Mouse (Mus musculus) hindbrain, postnatal 0 days (tissue): ENCODE results near the gene Pcdh9. TPM values are rescaled to one million over a fixed set of nuclear protein-coding genes. Genes with fewer than 3 reads are reported as not detected.
A peak's percentile ranks its signal among the peaks of the same experiment; 100 is the strongest.

ENCODE experiments used
- ATAC-seq: fragments of 200-750 bp; cut with Nextera tagmentation; 2 replicates; pipeline ENCODE4 v1.8.0; 2017; ENCODE audit warnings: mild to moderate bottlenecking, moderate TSS enrichment, moderate library complexity
- DNase-seq: peaks from one replicate; pipeline ENCODE4 v3.0.0-alpha.2; 2015; ENCODE audit warnings: low spot score
- H3K27ac ChIP-seq: fragments of 300-500 bp; sonication (generic); 2 replicates; pipeline ENCODE4 v1.5.1; 2014; ENCODE audit warnings: mild to moderate bottlenecking
- H3K27me3 ChIP-seq: fragments of 300-500 bp; sonication (generic); 2 replicates; pipeline ENCODE4 v1.6.1; 2014; ENCODE audit warnings: low read length, mixed read lengths; ENCODE audit not compliant: insufficient read depth
- H3K36me3 ChIP-seq: fragments of 300-500 bp; sonication (generic); 2 replicates; pipeline ENCODE4 v1.6.1; 2014; ENCODE audit warnings: low read length, mixed read lengths; ENCODE audit not compliant: insufficient read depth
- H3K4me1 ChIP-seq: fragments of 300-500 bp; sonication (generic); 2 replicates; pipeline ENCODE4 v1.6.1; 2014; ENCODE audit warnings: antibody characterized with exemption, low read length, mixed read lengths; ENCODE audit not compliant: insufficient read depth
- H3K4me2 ChIP-seq: fragments of 300-500 bp; sonication (generic); 2 replicates; pipeline ENCODE4 v1.6.1; 2014; ENCODE audit warnings: low read depth, mild to moderate bottlenecking, low read length, moderate library complexity, mixed read lengths
- H3K4me3 ChIP-seq: fragments of 300-500 bp; sonication (generic); 2 replicates; pipeline ENCODE4 v1.5.1; 2014; ENCODE audit warnings: low read length
- H3K9ac ChIP-seq: fragments of 300-500 bp; sonication (generic); replicated peaks from 2 replicates; pipeline ENCODE4 v1.6.1; 2014; ENCODE audit warnings: mild to moderate bottlenecking, low read length, moderate library complexity, mixed read lengths
- H3K9me3 ChIP-seq: fragments of 300-500 bp; sonication (generic); 2 replicates; pipeline ENCODE4 v1.6.1; 2016; ENCODE audit warnings: low read length, mixed read lengths
- CTCF ChIP-seq: IDR thresholded peaks from 2 replicates; pipeline ENCODE4 v1.5.1; 2016; ENCODE audit warnings: antibody characterized with exemption, control low read depth, low read depth
- WGBS: fragments of 180-500 bp; shearing (Covaris S2); extraction: QIAGEN DNeasy Blood & Tissue Kit; methylation state at CpG from one replicate; pipeline ENCODE4 v1.1.7; 2014; 5-methylcytosine and 5-hydroxymethylcytosine counted together
- polyA plus RNA-seq: library from polyadenylated mRNA; unstranded; fragments of >200 nt; fragmentation: Nextera tagmentation; extraction: Ambion mirVana; gene quantifications from 2 replicates; pipeline ENCODE4 v1.2.1, GENCODE M21; 2015
- total RNA-seq: library from RNA; depleted of rRNA; stranded (reverse); fragments of >200 nt; gene quantifications from 2 replicates; pipeline ENCODE4 v1.2.3, GENCODE M21; 2014

Pcdh9 gene
- total and polyA plus RNA-seq, 2 experiments from 2014 or later = 129 to 149 TPM

DNA sequence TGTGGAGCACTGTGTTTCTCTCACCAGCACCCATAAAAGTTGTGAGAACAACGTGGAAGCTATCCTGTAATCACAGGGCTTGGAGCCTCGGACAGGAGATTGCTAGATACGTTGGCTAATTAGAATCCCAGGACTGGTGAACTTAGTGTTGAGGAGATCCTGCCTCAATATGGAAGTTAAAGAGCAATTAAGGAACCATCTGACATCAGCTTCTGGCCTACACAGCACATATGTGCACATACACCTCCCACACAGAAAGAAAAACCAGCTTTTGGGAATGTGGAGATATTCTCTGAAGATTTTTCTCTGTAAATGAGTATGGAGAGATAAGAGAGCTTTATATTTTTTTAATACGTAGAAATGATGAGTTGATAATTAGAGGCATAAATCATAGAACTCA, 71.6 kb downstream of the Pcdh9 start:
- peaks cover 4% of the 10 kb centered on the region; the same call in 1 of the 2 replicates for H3K4me1 ChIP-seq
- no peaks in the 10 kb centered on the region for H3K36me3 ChIP-seq
- no peak overlapping the region for H3K9ac ChIP-seq
- H3K4me2 ChIP-seq = no peak overlapping the region
- DNase-seq (no peak), ATAC-seq (no peak)
- H3K27ac ChIP-seq = no peak overlapping the region
- H3K27me3 ChIP-seq = no peaks in the 10 kb centered on the region
- no peak for TF ChIP-seq CTCF
- no peaks in the 10 kb centered on the region for H3K9me3 ChIP-seq
- no peak overlapping the region for H3K4me3 ChIP-seq
- 76% methylated on average over 4 of the region's 4 CpGs for WGBS

GRCm38 (mm10) chr14:93817591-93817990, 72.9 kb downstream of the Pcdh9 start:
- 25% methylated on average over 4 of the region's 4 CpGs for WGBS
- Histone ChIP-seq H3K36me3 (no peaks in the 10 kb centered on the region), H3K9me3 (no peaks in the 10 kb centered on the region), H3K4me3 (no peak overlapping the region), H3K4me2 (no peak overlapping the region), H3K4me1 (peaks cover 4% of the 10 kb centered on the region; the same call in 1 of the 2 replicates), H3K27ac (no peak overlapping the region), H3K27me3 (no peaks in the 10 kb centered on the region), H3K9ac (no peak overlapping the region)
- ATAC-seq (no peak), DNase-seq (peak; percentile 46)
- TF ChIP-seq CTCF = no peak

- Histone ChIP-seq H3K9ac (no peak overlapping the region), H3K36me3 (no peaks in the 10 kb centered on the region), H3K4me2 (no peak overlapping the region), H3K4me3 (no peak overlapping the region), H3K9me3 (no peaks in the 10 kb centered on the region), H3K27me3 (no peaks in the 10 kb centered on the region), H3K4me1 (no peaks in the 10 kb centered on the region), H3K27ac (no peak overlapping the region)
- DNase-seq (no peak), ATAC-seq (no peak)
- TF ChIP-seq CTCF = no peak
- 59% methylated on average over 3 of the region's 3 CpGs for WGBS
Observed at GRCm38 (mm10) chr14:93794530-93794929, 95.9 kb downstream of the Pcdh9 start.

GRCm38 (mm10) chr14:93786234-93786633, 104.2 kb downstream of the Pcdh9 start:
- DNase-seq (no peak), ATAC-seq (no peak)
- WGBS = 68% methylated on average over 4 of the region's 4 CpGs
- no peak for TF ChIP-seq CTCF
- Histone ChIP-seq H3K36me3 (no peaks in the 10 kb centered on the region), H3K27me3 (no peaks in the 10 kb centered on the region), H3K4me3 (no peak overlapping the region), H3K9me3 (no peaks in the 10 kb centered on the region), H3K4me1 (no peaks in the 10 kb centered on the region), H3K4me2 (no peak overlapping the region), H3K27ac (no peak overlapping the region), H3K9ac (no peak overlapping the region)

- no peaks in the 10 kb centered on the region for H3K27me3 ChIP-seq
- H3K9me3 ChIP-seq = no peaks in the 10 kb centered on the region
- no peak overlapping the region for H3K4me3 ChIP-seq
- DNase-seq (peak; percentile 72), ATAC-seq (peak; percentile 49)
- H3K27ac ChIP-seq = no peak overlapping the region
- H3K9ac ChIP-seq = no peak overlapping the region
- no peaks in the 10 kb centered on the region for H3K4me1 ChIP-seq
- H3K4me2 ChIP-seq = no peak overlapping the region
- 22% methylated on average over 2 of the region's 2 CpGs for WGBS
- TF ChIP-seq CTCF = no peak
- no peaks in the 10 kb centered on the region for H3K36me3 ChIP-seq
Observed at GRCm38 (mm10) chr14:93785031-93785430, 105.4 kb downstream of the Pcdh9 start.

DNA sequence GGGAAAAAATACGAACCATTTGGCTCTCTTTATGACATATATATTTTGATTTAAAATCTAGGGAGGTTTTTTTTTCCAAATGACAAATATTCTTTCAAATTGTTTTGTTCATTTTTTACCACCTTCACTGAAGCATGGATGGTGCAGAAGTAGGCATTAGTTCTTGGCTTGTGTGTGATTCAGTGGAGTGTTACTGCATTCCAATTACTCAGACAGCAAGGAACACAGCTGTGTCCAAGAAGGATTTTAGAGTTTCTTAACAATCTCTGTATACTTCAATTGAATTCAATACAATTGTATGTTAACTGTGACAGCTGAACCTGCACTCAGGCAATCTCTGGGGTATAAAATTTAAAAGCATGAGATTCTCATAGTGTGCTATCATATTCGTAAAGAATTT, 127.6 kb downstream of the Pcdh9 start:
- WGBS = 81% methylated on average over 2 of the region's 2 CpGs
- H3K9ac ChIP-seq = no peak overlapping the region
- H3K36me3 ChIP-seq = no peaks in the 10 kb centered on the region
- H3K9me3 ChIP-seq = no peaks in the 10 kb centered on the region
- no peak overlapping the region for H3K4me3 ChIP-seq
- H3K27ac ChIP-seq = no peak overlapping the region
- DNase-seq (no peak), ATAC-seq (no peak)
- TF ChIP-seq CTCF = no peak
- H3K4me2 ChIP-seq = no peak overlapping the region
- no peaks in the 10 kb centered on the region for H3K4me1 ChIP-seq
- H3K27me3 ChIP-seq = no peaks in the 10 kb centered on the region

DNA sequence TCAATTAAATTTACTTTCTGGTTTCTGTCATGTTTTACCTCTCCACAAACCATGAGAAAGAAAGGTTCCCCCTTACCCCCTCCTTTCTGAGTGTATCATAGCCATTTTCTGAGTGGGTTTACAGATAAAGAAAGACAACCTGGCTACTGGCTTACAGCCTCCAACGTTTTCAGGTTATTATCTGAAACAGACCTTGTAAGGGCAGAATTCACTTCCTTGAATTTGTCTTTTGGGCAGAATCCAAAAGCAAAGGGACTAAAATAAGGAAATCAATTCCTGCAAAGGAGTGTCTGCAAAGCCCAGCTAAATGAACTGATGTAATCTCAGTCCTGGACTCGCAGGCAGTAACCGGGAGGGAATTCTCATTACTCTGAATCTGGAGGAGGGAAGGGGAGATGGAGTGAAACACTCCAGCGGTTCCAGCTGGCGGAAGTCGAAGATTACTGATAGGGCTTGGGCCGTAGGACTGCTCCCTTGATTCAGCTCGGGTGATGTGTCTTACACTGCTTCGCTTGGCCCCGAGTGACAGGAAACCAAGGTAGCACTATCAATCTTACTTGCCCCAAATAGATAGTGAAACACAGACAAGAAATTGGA, 156.3 kb downstream of the Pcdh9 start:
- ATAC-seq (no peak), DNase-seq (peak; percentile 22)
- no peaks in the 10 kb centered on the region for H3K4me1 ChIP-seq
- H3K27ac ChIP-seq = peak overlapping the region; percentile 26; the same call in 1 of the 2 replicates
- no peak overlapping the region for H3K4me3 ChIP-seq
- H3K36me3 ChIP-seq = no peaks in the 10 kb centered on the region
- no peaks in the 10 kb centered on the region for H3K27me3 ChIP-seq
- no peak overlapping the region for H3K9ac ChIP-seq
- no peaks in the 10 kb centered on the region for H3K9me3 ChIP-seq
- TF ChIP-seq CTCF = no peak
- 65% methylated on average over 10 of the region's 10 CpGs for WGBS
- no peak overlapping the region for H3K4me2 ChIP-seq
